In the genomic region with DNA sequence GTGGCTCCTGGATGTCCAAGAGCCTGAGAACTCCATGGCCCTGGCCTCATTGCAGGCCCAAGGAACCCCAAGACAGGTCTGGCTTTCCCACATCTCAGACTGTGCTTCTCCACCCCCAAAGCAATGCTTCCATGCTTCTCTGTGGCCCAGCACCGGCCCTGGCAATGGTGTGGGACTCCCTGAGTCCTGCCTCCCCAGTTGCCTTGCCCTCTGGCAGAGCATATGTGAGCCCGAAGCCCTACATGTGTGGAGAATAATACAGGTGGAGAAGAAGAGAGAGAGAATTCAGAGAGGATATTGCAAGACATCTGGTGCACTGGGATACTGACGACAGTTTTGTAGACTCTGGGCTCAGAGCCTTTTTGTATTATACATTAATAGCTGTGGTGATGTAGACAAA, we compare ENCODE assay signal across 17 mouse cellular contexts.
DNase-seq lines count a peak whose midpoint lies in the region; ATAC-seq lines count a peak whose summit lies in the region.
"Had no signal": no experiment of that assay in that cellular context is flagged by ENCODE, and none has a peak within 500 bp of the region (broad histone marks: within the 10 kb centered on the region; RNA-seq: fewer than 3 reads in every experiment).

No protein-coding gene starts in this region.

- peak; percentile 27 for DNase-seq in left cerebral cortex, postnatal 4 days
- no peak for DNase-seq in left cerebral cortex, postnatal 14 days (ENCODE audit: low spot score in 2 of 2)
- peak; percentile 52 for DNase-seq in forebrain, embryonic 14.5 days (ENCODE audit: low spot score)
- no peak for DNase-seq in B cell, adult 2 months
- DNase-seq: adrenal gland, adult 2 months; cerebellum, adult 9-11 months; lung, postnatal 4 days; right cerebral cortex, postnatal 14 days; thymus, adult 18-20 months; thymus, postnatal 4 days had no signal

- H3K27ac ChIP-seq in forebrain, embryonic 14.5 days (ENCODE audit: low read depth, low read length), result peak overlapping the region; percentile 45
- peak overlapping the region; percentile 86 for H3K27ac ChIP-seq in forebrain, embryonic 16.5 days (ENCODE audit: low read length)
- 0 out of 2 replicates have a peak overlapping the region, but pooled peaks have one; percentile 15 for H3K27ac ChIP-seq in hindbrain, embryonic 15.5 days (replicated peaks)
- H3K27ac ChIP-seq in intestine, embryonic 16.5 days (ENCODE audit: low read length), result no peak overlapping the region
- H3K27ac ChIP-seq: heart, embryonic 13.5 days; liver, embryonic 14.5 days; lung, embryonic 15.5 days; stomach, embryonic 15.5 days had no signal

- H3K9me3 ChIP-seq in forebrain, embryonic 14.5 days (replicated peaks; ENCODE audit: control insufficient read depth, low read length), result no peaks in the 10 kb centered on the region
- H3K9me3 ChIP-seq in forebrain, embryonic 16.5 days (ENCODE audit: control insufficient read depth, low read length), result no peaks in the 10 kb centered on the region
- no peaks in the 10 kb centered on the region for H3K9me3 ChIP-seq in hindbrain, embryonic 15.5 days
- H3K9me3 ChIP-seq in intestine, embryonic 16.5 days (ENCODE audit: control insufficient read depth, low read length), result no peaks in the 10 kb centered on the region
- H3K9me3 ChIP-seq: lung, embryonic 15.5 days; stomach, embryonic 15.5 days had no signal

- no peak overlapping the region for H3K4me2 ChIP-seq in forebrain, embryonic 14.5 days (ENCODE audit: low read length)
- H3K4me2 ChIP-seq in forebrain, embryonic 16.5 days (ENCODE audit: low read length), result no peak overlapping the region
- no peak overlapping the region for H3K4me2 ChIP-seq in hindbrain, embryonic 15.5 days
- H3K4me2 ChIP-seq in intestine, embryonic 16.5 days (ENCODE audit: low read depth, low read length), result no peak overlapping the region
- H3K4me2 ChIP-seq: heart, embryonic 13.5 days; lung, embryonic 15.5 days; stomach, embryonic 15.5 days had no signal

- H3K27me3 ChIP-seq in forebrain, embryonic 14.5 days (replicated peaks; ENCODE audit: control insufficient read depth, insufficient read depth, low read length), result no peaks in the 10 kb centered on the region
- H3K27me3 ChIP-seq in forebrain, embryonic 16.5 days (replicated peaks; ENCODE audit: control insufficient read depth, insufficient read depth, low read length), result no peaks in the 10 kb centered on the region
- no peaks in the 10 kb centered on the region for H3K27me3 ChIP-seq in hindbrain, embryonic 15.5 days
- H3K27me3 ChIP-seq in intestine, embryonic 16.5 days (replicated peaks; ENCODE audit: control insufficient read depth, insufficient read depth, low read length), result no peaks in the 10 kb centered on the region
- H3K27me3 ChIP-seq: heart, embryonic 13.5 days; lung, embryonic 15.5 days; stomach, embryonic 15.5 days had no signal

- H3K9ac ChIP-seq in forebrain, embryonic 14.5 days (ENCODE audit: low read length), result no peak overlapping the region
- no peak overlapping the region for H3K9ac ChIP-seq in forebrain, embryonic 16.5 days (replicated peaks; ENCODE audit: low read depth, low read length)
- no peak overlapping the region for H3K9ac ChIP-seq in hindbrain, embryonic 15.5 days
- no peak overlapping the region for H3K9ac ChIP-seq in intestine, embryonic 16.5 days (ENCODE audit: low read depth, low read length)
- H3K9ac ChIP-seq: heart, embryonic 13.5 days; liver, embryonic 14.5 days; lung, embryonic 15.5 days; stomach, embryonic 15.5 days had no signal

- H3K36me3 ChIP-seq in forebrain, embryonic 14.5 days (ENCODE audit: control insufficient read depth, insufficient read depth, low read length), result no peaks in the 10 kb centered on the region
- H3K36me3 ChIP-seq in forebrain, embryonic 16.5 days (ENCODE audit: control insufficient read depth, insufficient read depth), result no peaks in the 10 kb centered on the region
- no peaks in the 10 kb centered on the region for H3K36me3 ChIP-seq in hindbrain, embryonic 15.5 days
- H3K36me3 ChIP-seq in intestine, embryonic 16.5 days (ENCODE audit: control insufficient read depth, insufficient read depth, low read length), result no peaks in the 10 kb centered on the region
- H3K36me3 ChIP-seq: heart, embryonic 13.5 days; lung, embryonic 15.5 days; stomach, embryonic 15.5 days had no signal

- intact Hi-C loops in left cerebral cortex, postnatal 4 days (cut with DNase I), result no loop called here
- intact Hi-C loops in left cerebral cortex, postnatal 14 days (cut with DNase I), result no loop called here

- ATAC-seq in forebrain, embryonic 14.5 days, result peak; percentile 76
- ATAC-seq in forebrain, embryonic 16.5 days, result peak; percentile 82
- ATAC-seq in hindbrain, embryonic 15.5 days (ENCODE audit: low FRiP score, low read depth), result 0 out of 2 replicates have a peak, but pooled peaks have one; percentile 38
- no peak for ATAC-seq in intestine, embryonic 16.5 days

- WGBS in forebrain, embryonic 14.5 days, result 57% methylated on average over 3 of the region's 3 CpGs
- WGBS in forebrain, embryonic 16.5 days, result 45% methylated on average over 3 of the region's 3 CpGs
- 50% methylated on average over 3 of the region's 3 CpGs for WGBS in hindbrain, embryonic 15.5 days
- WGBS in intestine, embryonic 16.5 days, result 87% methylated on average over 3 of the region's 3 CpGs

- H3K4me1 ChIP-seq in forebrain, embryonic 14.5 days (ENCODE audit: control insufficient read depth, insufficient read depth, low read length), result no peaks in the 10 kb centered on the region
- H3K4me1 ChIP-seq in forebrain, embryonic 16.5 days (replicated peaks; ENCODE audit: control insufficient read depth, insufficient read depth, low read length), result peaks cover 7% of the 10 kb centered on the region
- H3K4me1 ChIP-seq in hindbrain, embryonic 15.5 days (replicated peaks), result no peaks in the 10 kb centered on the region
- no peaks in the 10 kb centered on the region for H3K4me1 ChIP-seq in intestine, embryonic 16.5 days (ENCODE audit: control insufficient read depth, insufficient read depth, low read length)
- H3K4me1 ChIP-seq: heart, embryonic 13.5 days; lung, embryonic 15.5 days; stomach, embryonic 15.5 days had no signal

- no peak overlapping the region for H3K4me3 ChIP-seq in forebrain, embryonic 14.5 days (ENCODE audit: low read depth, low read length)
- H3K4me3 ChIP-seq in forebrain, embryonic 16.5 days (replicated peaks; ENCODE audit: low read length), result no peak overlapping the region
- H3K4me3 ChIP-seq in hindbrain, embryonic 15.5 days, result no peak overlapping the region
- H3K4me3 ChIP-seq in intestine, embryonic 16.5 days (ENCODE audit: low read length), result no peak overlapping the region
- H3K4me3 ChIP-seq: heart, embryonic 13.5 days; lung, embryonic 15.5 days; stomach, embryonic 15.5 days had no signal

Comparison
In these comparisons a context has a peak if more than half of its experiments do, and no peak if none do; other contexts are left out.
1. DNase-seq: peak in left cerebral cortex, postnatal 4 days (single experiment) and forebrain, embryonic 14.5 days (single experiment); none in left cerebral cortex, postnatal 14 days (0 of 2) and B cell, adult 2 months (0 of 2).